Mouse (Mus musculus): ENCODE data around the gene Nkap.

DNA sequence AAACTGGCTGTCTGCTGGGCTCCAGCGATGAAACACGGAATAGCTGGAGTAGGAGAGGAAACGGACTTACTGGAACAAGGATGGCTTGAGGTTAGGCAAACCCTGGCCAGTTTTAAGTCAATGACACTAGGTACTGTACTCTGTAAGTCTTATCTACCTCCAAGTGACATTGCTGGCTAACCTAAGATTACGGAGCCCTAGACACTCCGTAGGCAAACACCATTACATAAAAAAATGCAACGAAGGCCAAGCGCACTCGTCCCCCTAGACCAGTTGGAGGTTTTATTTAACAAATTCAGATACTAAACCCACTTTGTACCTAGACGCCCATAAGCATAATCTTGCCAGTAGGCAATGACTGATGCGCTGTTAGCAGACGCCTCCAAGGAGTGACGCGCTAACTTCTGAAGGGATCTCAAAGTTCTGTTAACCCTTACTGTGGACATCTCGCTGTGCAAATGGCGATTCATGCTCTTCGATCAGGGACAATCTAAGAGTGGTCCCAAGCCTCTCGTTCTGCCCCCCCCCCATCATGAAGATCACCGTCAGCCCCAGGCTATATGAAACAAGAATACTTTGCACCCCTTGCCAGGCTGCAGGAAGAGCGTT, 42.2 kb upstream of the Nkap start:
- TF ChIP-seq CTCF (IDR thresholded peaks at IDR 0.05; ENCODE audit: low read depth) (no peak), EP300 (IDR thresholded peaks at IDR 0.05; ENCODE audit: low read depth) (no peak)
